Mouse (Mus musculus): ENCODE measurements around the gene Prkce.

DNA sequence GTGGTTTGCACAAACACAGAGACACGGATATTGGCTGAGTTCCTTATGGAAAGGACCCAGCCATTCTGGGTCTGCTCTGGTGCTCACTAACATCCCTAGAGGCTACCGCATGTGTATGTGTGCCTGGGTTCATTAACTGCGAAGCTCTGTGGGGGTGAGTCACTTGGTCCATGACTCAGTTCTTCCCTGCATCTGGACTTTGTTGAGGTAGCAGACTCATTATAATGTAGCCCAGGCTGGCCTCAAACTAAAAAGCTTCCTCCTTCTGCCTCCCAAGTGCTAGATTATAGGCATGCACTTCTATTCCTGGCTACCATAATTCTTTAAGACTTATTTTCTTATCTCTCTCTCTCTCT lies 286.7 kb downstream of the Prkce start:
- TF ChIP-seq CTCF (IDR thresholded peaks at IDR 0.05; ENCODE audit: control insufficient read depth, insufficient read depth, low read length) (no peak), POLR2A (IDR thresholded peaks at IDR 0.05; ENCODE audit: borderline replicate concordance, control insufficient read depth, low read depth, low read length) (no peak)

Measured in bone marrow, adult 2 months (tissue).